17 mouse cellular contexts compared by ENCODE assay signal in the genomic region with DNA sequence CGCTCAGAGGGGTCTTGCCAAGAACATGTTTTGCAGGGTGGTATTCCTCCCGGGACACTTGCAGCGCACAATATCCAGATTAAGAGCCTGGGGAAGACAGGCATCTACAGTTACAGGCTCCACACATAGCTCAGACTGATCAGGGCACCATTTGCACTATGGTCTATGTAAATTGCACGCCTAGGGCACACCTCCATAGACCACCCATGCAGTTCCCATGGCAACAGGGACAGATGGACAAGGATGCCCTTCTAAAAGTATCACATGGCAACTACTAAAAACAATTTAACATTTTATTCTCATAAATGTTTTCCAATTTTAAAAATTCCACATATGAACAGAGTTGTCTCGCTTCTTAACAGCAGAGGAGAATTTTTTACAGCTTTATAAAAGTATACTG.
"Had no signal": no experiment of that assay in that cellular context is flagged by ENCODE, and none has a peak within 500 bp of the region (broad histone marks: within the 10 kb centered on the region; RNA-seq: fewer than 3 reads in every experiment).

No protein-coding gene starts in this region.

- DNase-seq: kidney, adult 18-20 months; kidney, postnatal 10 days; kidney, postnatal 4 days; liver; liver, embryonic 13.5 days; liver, postnatal 0 days; lung, postnatal 10 days; lung, postnatal 4 days; midbrain, embryonic 14.5 days; thymus, adult 2 months; thymus, postnatal 25 days had no signal

- H3K9ac ChIP-seq: hindbrain, embryonic 14.5 days; intestine, embryonic 15.5 days; limb, embryonic 12.5 days; liver, embryonic 13.5 days; liver, postnatal 0 days; neural tube, embryonic 13.5 days; stomach, embryonic 15.5 days had no signal

- H3K36me3 ChIP-seq: intestine, embryonic 15.5 days; limb, embryonic 12.5 days; liver, embryonic 13.5 days; midbrain, embryonic 10.5 days; neural tube, embryonic 13.5 days; stomach, embryonic 15.5 days had no signal

- H3K27ac ChIP-seq: hindbrain, embryonic 14.5 days; intestine, embryonic 15.5 days; limb, embryonic 12.5 days; liver, embryonic 13.5 days; midbrain, embryonic 10.5 days; neural tube, embryonic 13.5 days; stomach, embryonic 15.5 days had no signal

- H3K4me1 ChIP-seq: intestine, embryonic 15.5 days; limb, embryonic 12.5 days; liver, embryonic 13.5 days; stomach, embryonic 15.5 days had no signal

- ATAC-seq: intestine, embryonic 15.5 days; liver, postnatal 0 days had no signal

- H3K4me3 ChIP-seq: intestine, embryonic 15.5 days; limb, embryonic 12.5 days; liver, embryonic 13.5 days; midbrain, embryonic 10.5 days; neural tube, embryonic 13.5 days; stomach, embryonic 15.5 days had no signal

- H3K4me2 ChIP-seq: hindbrain, embryonic 14.5 days; intestine, embryonic 15.5 days; limb, embryonic 12.5 days; liver, embryonic 13.5 days; neural tube, embryonic 13.5 days; stomach, embryonic 15.5 days had no signal

- H3K9me3 ChIP-seq: intestine, embryonic 15.5 days; limb, embryonic 12.5 days; liver, embryonic 13.5 days; midbrain, embryonic 10.5 days; neural tube, embryonic 13.5 days; stomach, embryonic 15.5 days had no signal

- H3K27me3 ChIP-seq: intestine, embryonic 15.5 days; limb, embryonic 12.5 days; liver, embryonic 13.5 days; neural tube, embryonic 13.5 days; stomach, embryonic 15.5 days had no signal
